ENCODE assay signal across 30 mouse cellular contexts in the genomic region with DNA sequence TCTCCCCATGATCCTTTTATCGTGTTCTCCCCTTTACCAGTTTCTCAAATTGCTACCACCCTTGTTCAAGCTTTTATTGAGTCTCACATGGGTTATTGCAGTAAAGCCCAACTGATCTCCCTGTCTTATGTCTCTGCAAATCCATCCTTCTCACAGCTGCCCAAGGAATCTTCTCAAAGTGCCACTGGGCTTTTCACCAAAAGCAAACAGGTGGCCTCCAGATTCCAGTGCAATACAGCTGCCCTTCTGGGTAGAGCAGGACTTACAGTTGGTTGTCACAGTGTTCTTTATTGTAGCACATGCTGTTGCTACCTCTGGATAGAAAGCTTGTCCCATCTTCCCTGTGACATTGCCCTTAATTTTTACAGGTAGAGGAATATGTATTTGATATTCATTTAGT.
"Had no signal": no experiment of that assay in that cellular context is flagged by ENCODE, and none has a peak within 500 bp of the region (broad histone marks: within the 10 kb centered on the region; RNA-seq: fewer than 3 reads in every experiment).

No protein-coding gene starts in this region.

- H3K4me1 ChIP-seq: limb, embryonic 12.5 days; limb, embryonic 15.5 days; liver, embryonic 12.5 days; liver, embryonic 13.5 days; liver, embryonic 15.5 days; lung, embryonic 15.5 days; megakaryocyte, embryonic 14.5 days; midbrain, embryonic 10.5 days; midbrain, embryonic 12.5 days; midbrain, embryonic 13.5 days; midbrain, embryonic 15.5 days; neural tube, embryonic 12.5 days had no signal

- H3K27ac ChIP-seq: left cerebral cortex, adult 2 months; limb, embryonic 12.5 days; limb, embryonic 15.5 days; liver, embryonic 12.5 days; liver, embryonic 13.5 days; liver, embryonic 14.5 days; liver, embryonic 15.5 days; lung, embryonic 15.5 days; macrophage; midbrain, embryonic 10.5 days; midbrain, embryonic 12.5 days; midbrain, embryonic 13.5 days; midbrain, embryonic 15.5 days; neural tube, embryonic 12.5 days had no signal

- H3K4me3 ChIP-seq: left cerebral cortex, adult 2 months; limb, embryonic 12.5 days; limb, embryonic 15.5 days; liver, embryonic 12.5 days; liver, embryonic 13.5 days; liver, embryonic 15.5 days; lung, embryonic 15.5 days; megakaryocyte, embryonic 14.5 days; midbrain, embryonic 10.5 days; midbrain, embryonic 12.5 days; midbrain, embryonic 13.5 days; midbrain, embryonic 15.5 days; neural tube, embryonic 12.5 days had no signal

- H3K9ac ChIP-seq: limb, embryonic 12.5 days; limb, embryonic 15.5 days; liver, embryonic 12.5 days; liver, embryonic 13.5 days; liver, embryonic 14.5 days; liver, embryonic 15.5 days; liver, postnatal 0 days; lung, embryonic 14.5 days; lung, embryonic 15.5 days; midbrain, embryonic 12.5 days; midbrain, embryonic 13.5 days; midbrain, embryonic 15.5 days; neural tube, embryonic 12.5 days had no signal

- H3K36me3 ChIP-seq: limb, embryonic 12.5 days; limb, embryonic 15.5 days; liver, embryonic 12.5 days; liver, embryonic 13.5 days; liver, embryonic 15.5 days; lung, embryonic 15.5 days; midbrain, embryonic 10.5 days; midbrain, embryonic 12.5 days; midbrain, embryonic 13.5 days; midbrain, embryonic 15.5 days; neural tube, embryonic 12.5 days had no signal

- H3K9me3 ChIP-seq: limb, embryonic 12.5 days; limb, embryonic 15.5 days; liver, embryonic 12.5 days; liver, embryonic 13.5 days; liver, embryonic 15.5 days; lung, embryonic 15.5 days; megakaryocyte, embryonic 14.5 days; midbrain, embryonic 10.5 days; midbrain, embryonic 12.5 days; midbrain, embryonic 13.5 days; midbrain, embryonic 15.5 days; neural tube, embryonic 12.5 days had no signal

- H3K4me2 ChIP-seq: limb, embryonic 12.5 days; limb, embryonic 15.5 days; liver, embryonic 11.5 days; liver, embryonic 12.5 days; liver, embryonic 13.5 days; liver, embryonic 15.5 days; lung, embryonic 14.5 days; lung, embryonic 15.5 days; midbrain, embryonic 11.5 days; midbrain, embryonic 12.5 days; midbrain, embryonic 13.5 days; midbrain, embryonic 15.5 days; neural tube, embryonic 12.5 days had no signal

- ATAC-seq: liver, embryonic 12.5 days; liver, postnatal 0 days; lung, postnatal 0 days; midbrain, embryonic 13.5 days; midbrain, embryonic 15.5 days; midbrain, embryonic 16.5 days had no signal

- H3K27me3 ChIP-seq: limb, embryonic 12.5 days; limb, embryonic 15.5 days; liver, embryonic 12.5 days; liver, embryonic 13.5 days; liver, embryonic 15.5 days; lung, embryonic 15.5 days; megakaryocyte, embryonic 14.5 days; midbrain, embryonic 12.5 days; midbrain, embryonic 13.5 days; midbrain, embryonic 15.5 days; neural tube, embryonic 12.5 days had no signal

- DNase-seq: left cerebral cortex, postnatal 4 days; liver; liver, embryonic 13.5 days; liver, postnatal 0 days; lung, adult 18-20 months; lung, adult 2 months; lung, embryonic 14.5 days; lung, postnatal 10 days; lung, postnatal 14 days; lung, postnatal 36 days; lung, postnatal 4 days; midbrain, embryonic 14.5 days had no signal
